Mouse (Mus musculus): ENCODE measurements at regions not wholly inside any gene's neighbourhood (a gene's known extent, or its start where the extent isn't known, plus 50 kb on each side); places are given as distances from the start of the nearest gene placed in this dataset.

GRCm38 (mm10) chr9:115430271-115430670 is 120.0 kb upstream of the Stt3b start:
- TF ChIP-seq GATA1 (IDR thresholded peaks at IDR 0.05; ENCODE audit: low read length) (no peak), TAL1 (IDR thresholded peaks at IDR 0.05; ENCODE audit: low read length) (no peak)
